Mouse (Mus musculus): Measurements from ENCODE around the gene Klhl30. TPM values are rescaled to one million over a fixed set of nuclear protein-coding genes. Genes with fewer than 3 reads are reported as not detected.
A peak's percentile ranks its signal among the peaks of the same experiment; 100 is the strongest.

The Klhl30 gene
- polyA plus RNA-seq, 1 experiment from 2014 or later: 0.30 TPM

GRCm38 (mm10) chr1:91324646-91325045, 26.2 kb upstream of the Klhl30 start:
- H3K4me2 ChIP-seq (ENCODE audit: low read length): no peak overlapping the region
- 69% methylated on average over 2 of the region's 2 CpGs for WGBS
- H3K27ac ChIP-seq (ENCODE audit: low read depth, low read length): no peak overlapping the region
- no peaks in the 10 kb centered on the region for H3K36me3 ChIP-seq (ENCODE audit: control insufficient read depth, insufficient read depth, low read length)
- H3K27me3 ChIP-seq (replicated peaks; ENCODE audit: control insufficient read depth, insufficient read depth, low read length): no peaks in the 10 kb centered on the region
- no peaks in the 10 kb centered on the region for H3K9me3 ChIP-seq (ENCODE audit: control insufficient read depth, low read length)
- ATAC-seq: no peak
- no peak overlapping the region for H3K9ac ChIP-seq (ENCODE audit: low read depth, low read length)
- no peak overlapping the region for H3K4me3 ChIP-seq (ENCODE audit: low read length)
- H3K4me1 ChIP-seq (ENCODE audit: control insufficient read depth, insufficient read depth, low read depth, low read length): no peaks in the 10 kb centered on the region

GRCm38 (mm10) chr1:91325488-91326042, 25.3 kb upstream of the Klhl30 start:
- no peak for ATAC-seq
- Histone ChIP-seq H3K9ac (ENCODE audit: low read depth, low read length) (no peak overlapping the region), H3K36me3 (ENCODE audit: control insufficient read depth, insufficient read depth, low read length) (no peaks in the 10 kb centered on the region), H3K4me2 (ENCODE audit: low read length) (no peak overlapping the region), H3K9me3 (ENCODE audit: control insufficient read depth, low read length) (no peaks in the 10 kb centered on the region), H3K4me1 (ENCODE audit: control insufficient read depth, insufficient read depth, low read depth, low read length) (no peaks in the 10 kb centered on the region), H3K27me3 (replicated peaks; ENCODE audit: control insufficient read depth, insufficient read depth, low read length) (no peaks in the 10 kb centered on the region), H3K27ac (ENCODE audit: low read depth, low read length) (no peak overlapping the region), H3K4me3 (ENCODE audit: low read length) (no peak overlapping the region)
- WGBS: 86% methylated on average over 4 of the region's 4 CpGs

- WGBS: 43% methylated on average over 4 of the region's 4 CpGs
- Histone ChIP-seq H3K4me1 (ENCODE audit: control insufficient read depth, insufficient read depth, low read depth, low read length) (no peaks in the 10 kb centered on the region), H3K27ac (ENCODE audit: low read depth, low read length) (no peak overlapping the region), H3K4me2 (ENCODE audit: low read length) (no peak overlapping the region), H3K27me3 (replicated peaks; ENCODE audit: control insufficient read depth, insufficient read depth, low read length) (no peaks in the 10 kb centered on the region), H3K4me3 (ENCODE audit: low read length) (no peak overlapping the region), H3K9me3 (ENCODE audit: control insufficient read depth, low read length) (no peaks in the 10 kb centered on the region), H3K36me3 (ENCODE audit: control insufficient read depth, insufficient read depth, low read length) (no peaks in the 10 kb centered on the region), H3K9ac (ENCODE audit: low read depth, low read length) (no peak overlapping the region)
- ATAC-seq: no peak
Observed at GRCm38 (mm10) chr1:91332102-91332501, 18.7 kb upstream of the Klhl30 start.

- no peak overlapping the region for H3K27ac ChIP-seq (ENCODE audit: low read depth, low read length)
- no peaks in the 10 kb centered on the region for H3K36me3 ChIP-seq (ENCODE audit: control insufficient read depth, insufficient read depth, low read length)
- no peak overlapping the region for H3K4me3 ChIP-seq (ENCODE audit: low read length)
- no peak overlapping the region for H3K4me2 ChIP-seq (ENCODE audit: low read length)
- H3K27me3 ChIP-seq (replicated peaks; ENCODE audit: control insufficient read depth, insufficient read depth, low read length): no peaks in the 10 kb centered on the region
- ATAC-seq: no peak
- H3K9ac ChIP-seq (ENCODE audit: low read depth, low read length): no peak overlapping the region
- no peaks in the 10 kb centered on the region for H3K4me1 ChIP-seq (ENCODE audit: control insufficient read depth, insufficient read depth, low read depth, low read length)
- H3K9me3 ChIP-seq (ENCODE audit: control insufficient read depth, low read length): no peaks in the 10 kb centered on the region
Observed at GRCm38 (mm10) chr1:91333582-91333981, 17.2 kb upstream of the Klhl30 start.

- Histone ChIP-seq H3K9ac (ENCODE audit: low read depth, low read length) (no peak overlapping the region), H3K36me3 (ENCODE audit: control insufficient read depth, insufficient read depth, low read length) (no peaks in the 10 kb centered on the region), H3K9me3 (ENCODE audit: control insufficient read depth, low read length) (no peaks in the 10 kb centered on the region), H3K27me3 (replicated peaks; ENCODE audit: control insufficient read depth, insufficient read depth, low read length) (no peaks in the 10 kb centered on the region), H3K4me2 (ENCODE audit: low read length) (no peak overlapping the region), H3K4me1 (ENCODE audit: control insufficient read depth, insufficient read depth, low read depth, low read length) (no peaks in the 10 kb centered on the region), H3K4me3 (ENCODE audit: low read length) (no peak overlapping the region), H3K27ac (ENCODE audit: low read depth, low read length) (no peak overlapping the region)
- 90% methylated on average over 7 of the region's 7 CpGs for WGBS
- no peak for ATAC-seq
Observed at GRCm38 (mm10) chr1:91337355-91337754, 13.5 kb upstream of the Klhl30 start.

GRCm38 (mm10) chr1:91344001-91344400, 6.8 kb upstream of the Klhl30 start:
- 73% methylated on average over 3 of the region's 3 CpGs for WGBS
- no peaks in the 10 kb centered on the region for H3K36me3 ChIP-seq (ENCODE audit: control insufficient read depth, insufficient read depth, low read length)
- H3K27ac ChIP-seq (ENCODE audit: low read depth, low read length): no peak overlapping the region
- H3K4me1 ChIP-seq (ENCODE audit: control insufficient read depth, insufficient read depth, low read depth, low read length): peaks cover 12% of the 10 kb centered on the region
- H3K9me3 ChIP-seq (ENCODE audit: control insufficient read depth, low read length): no peaks in the 10 kb centered on the region
- no peak overlapping the region for H3K4me2 ChIP-seq (ENCODE audit: low read length)
- H3K27me3 ChIP-seq (replicated peaks; ENCODE audit: control insufficient read depth, insufficient read depth, low read length): peaks cover 33% of the 10 kb centered on the region
- no peak overlapping the region for H3K9ac ChIP-seq (ENCODE audit: low read depth, low read length)
- no peak for ATAC-seq
- no peak overlapping the region for H3K4me3 ChIP-seq (ENCODE audit: low read length)

- Histone ChIP-seq H3K27me3 (replicated peaks; ENCODE audit: control insufficient read depth, insufficient read depth, low read length) (peaks cover 33% of the 10 kb centered on the region), H3K4me1 (ENCODE audit: control insufficient read depth, insufficient read depth, low read depth, low read length) (peaks cover 12% of the 10 kb centered on the region), H3K9me3 (ENCODE audit: control insufficient read depth, low read length) (no peaks in the 10 kb centered on the region), H3K4me3 (ENCODE audit: low read length) (peak overlapping the region; percentile 41), H3K4me2 (ENCODE audit: low read length) (peak overlapping the region; percentile 57), H3K9ac (ENCODE audit: low read depth, low read length) (peak overlapping the region; percentile 58), H3K27ac (ENCODE audit: low read depth, low read length) (no peak overlapping the region), H3K36me3 (ENCODE audit: control insufficient read depth, insufficient read depth, low read length) (no peaks in the 10 kb centered on the region)
- peak; percentile 53; the same call in 1 of the 2 replicates for ATAC-seq
- WGBS: 2% methylated on average over 61 of the region's 68 CpGs
Observed at GRCm38 (mm10) chr1:91344921-91345685, 5.7 kb upstream of the Klhl30 start.

GRCm38 (mm10) chr1:91346892-91347291, 3.9 kb upstream of the Klhl30 start:
- WGBS: 38% methylated on average over 3 of the region's 3 CpGs

GRCm38 (mm10) chr1:91351249-91351648, 433 bp downstream of the Klhl30 start:
- no peaks in the 10 kb centered on the region for H3K36me3 ChIP-seq (ENCODE audit: control insufficient read depth, insufficient read depth, low read length)
- no peak overlapping the region for H3K9ac ChIP-seq (ENCODE audit: low read depth, low read length)
- H3K4me2 ChIP-seq (ENCODE audit: low read length): no peak overlapping the region
- ATAC-seq: no peak
- 75% methylated on average over 3 of the region's 3 CpGs for WGBS
- H3K27ac ChIP-seq (ENCODE audit: low read depth, low read length): no peak overlapping the region
- no peak overlapping the region for H3K4me3 ChIP-seq (ENCODE audit: low read length)
- H3K9me3 ChIP-seq (ENCODE audit: control insufficient read depth, low read length): no peaks in the 10 kb centered on the region
- peaks cover 5% of the 10 kb centered on the region for H3K27me3 ChIP-seq (replicated peaks; ENCODE audit: control insufficient read depth, insufficient read depth, low read length)
- H3K4me1 ChIP-seq (ENCODE audit: control insufficient read depth, insufficient read depth, low read depth, low read length): no peaks in the 10 kb centered on the region

More at GRCm38 (mm10) chr1:91346892-91347291, 3.9 kb upstream of the Klhl30 start:
- Histone ChIP-seq H3K36me3 (ENCODE audit: control insufficient read depth, insufficient read depth, low read length) (no peaks in the 10 kb centered on the region), H3K4me3 (ENCODE audit: low read length) (no peak overlapping the region), H3K27me3 (replicated peaks; ENCODE audit: control insufficient read depth, insufficient read depth, low read length) (peaks cover 33% of the 10 kb centered on the region), H3K9ac (ENCODE audit: low read depth, low read length) (no peak overlapping the region), H3K9me3 (ENCODE audit: control insufficient read depth, low read length) (no peaks in the 10 kb centered on the region), H3K4me1 (ENCODE audit: control insufficient read depth, insufficient read depth, low read depth, low read length) (peaks cover 12% of the 10 kb centered on the region), H3K27ac (ENCODE audit: low read depth, low read length) (no peak overlapping the region), H3K4me2 (ENCODE audit: low read length) (no peak overlapping the region)
- ATAC-seq: peak; percentile 81
